Mouse (Mus musculus) megakaryocyte, embryonic 14.5 days (primary cell): ENCODE measurements around the gene Pan3. TPM values are rescaled to one million over a fixed set of nuclear protein-coding genes. Genes with fewer than 3 reads are reported as not detected.

ENCODE experiments used
- H3K27me3 ChIP-seq: replicated peaks from 2 replicates; pipeline ENCODE3; 2012; ENCODE audit warnings: inconsistent platforms
- H3K36me3 ChIP-seq: replicated peaks from 2 replicates; pipeline ENCODE3; 2012; ENCODE audit warnings: low read length, inconsistent platforms, mixed read lengths
- H3K4me1 ChIP-seq: 2 replicates; pipeline ENCODE4 v1.6.1; 2012; ENCODE audit warnings: inconsistent platforms
- H3K4me3 ChIP-seq: replicated peaks from 2 replicates; pipeline ENCODE3; 2012; ENCODE audit warnings: moderate library complexity, mild to moderate bottlenecking, inconsistent platforms
- H3K9me3 ChIP-seq: 2 replicates; pipeline ENCODE4 v1.6.1; 2012; ENCODE audit warnings: inconsistent platforms
- FLI1 ChIP-seq: IDR thresholded peaks from 2 replicates; pipeline ENCODE4 v1.6.1; 2012; ENCODE audit warnings: low read length, inconsistent platforms, mixed read lengths
- GATA1 ChIP-seq: IDR thresholded peaks from 3 replicates; pipeline ENCODE4 v1.6.1; 2012; ENCODE audit warnings: mixed read lengths, low read length, inconsistent platforms, borderline replicate concordance
- polyA plus RNA-seq: library from polyadenylated mRNA; stranded (reverse); fragments of >175 nt; gene quantifications from 2 replicates; pipeline ENCODE4 v1.2.3, GENCODE M21; 2012; ENCODE audit warnings: low replicate concordance; ENCODE audit not compliant: insufficient read depth

Gene Pan3
- polyA plus RNA-seq, 1 experiment: 1.2 TPM

DNA sequence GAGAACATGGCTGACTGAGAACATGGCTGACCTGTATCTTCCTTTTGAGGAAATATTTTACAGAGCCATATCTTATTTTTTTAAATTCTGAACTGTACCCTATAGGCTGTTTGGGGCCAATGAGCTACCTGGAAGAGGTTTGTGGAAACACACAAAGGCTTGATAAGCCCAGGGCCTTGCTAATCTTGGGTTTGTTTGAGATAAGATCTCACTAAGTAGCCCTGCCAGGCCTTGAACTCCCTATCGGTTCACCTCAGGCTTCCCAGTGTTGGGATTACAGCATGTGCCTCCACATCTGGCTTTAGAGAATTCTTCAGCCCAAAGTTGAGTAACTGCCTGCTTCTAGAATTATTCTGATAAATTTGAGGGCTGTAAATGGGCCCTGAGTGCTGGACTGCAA, 143.6 kb downstream of the Pan3 start:
- H3K36me3 ChIP-seq: no peaks in the 10 kb centered on the region
- TF ChIP-seq FLI1: no peak
- no peak for TF ChIP-seq GATA1
- peaks cover 44% of the 10 kb centered on the region for H3K4me1 ChIP-seq
- H3K27me3 ChIP-seq: peaks cover 10% of the 10 kb centered on the region
- H3K9me3 ChIP-seq: peaks cover 6% of the 10 kb centered on the region; the same call in 1 of the 2 replicates
- no peak overlapping the region for H3K4me3 ChIP-seq

GRCm38 (mm10) chr5:147574517-147574916, 144.6 kb downstream of the Pan3 start:
- TF ChIP-seq GATA1 (no peak), FLI1 (no peak)
- H3K27me3 ChIP-seq: peaks cover 12% of the 10 kb centered on the region
- H3K4me3 ChIP-seq: peak overlapping the region; percentile 70
- H3K36me3 ChIP-seq: peaks cover 3% of the 10 kb centered on the region
- H3K9me3 ChIP-seq: peaks cover 13% of the 10 kb centered on the region
- peaks cover 44% of the 10 kb centered on the region for H3K4me1 ChIP-seq

DNA sequence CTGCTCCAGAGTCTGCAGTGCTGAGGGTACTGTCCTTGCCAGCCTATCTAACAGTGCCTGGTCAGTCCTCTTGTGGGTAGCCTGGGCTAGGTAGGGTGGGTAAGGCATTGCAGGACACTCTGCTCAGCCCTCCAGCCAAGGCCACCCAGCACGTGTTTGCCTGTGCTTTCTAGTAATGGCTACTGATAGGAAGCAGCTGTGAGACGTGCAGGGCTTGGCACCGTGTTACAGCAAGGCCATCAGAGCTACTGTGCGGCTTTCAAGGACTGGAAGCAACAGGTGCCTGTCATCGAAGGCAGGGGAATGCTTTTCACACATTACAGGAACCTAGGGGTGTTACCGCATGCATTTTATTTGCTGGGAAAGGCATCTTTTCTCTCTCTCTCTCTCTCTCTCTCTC, 147.0 kb downstream of the Pan3 start:
- Histone ChIP-seq H3K9me3 (peaks cover 23% of the 10 kb centered on the region), H3K4me1 (peaks cover 44% of the 10 kb centered on the region), H3K27me3 (peaks cover 11% of the 10 kb centered on the region), H3K4me3 (peak overlapping the region; percentile 14), H3K36me3 (peaks cover 3% of the 10 kb centered on the region)
- no peak for TF ChIP-seq FLI1
- TF ChIP-seq GATA1: no peak

GRCm38 (mm10) chr5:147579148-147579547, 149.2 kb downstream of the Pan3 start:
- no peak for TF ChIP-seq FLI1
- no peak for TF ChIP-seq GATA1
- no peak overlapping the region for H3K4me3 ChIP-seq
- H3K9me3 ChIP-seq: peaks cover 23% of the 10 kb centered on the region
- peaks cover 11% of the 10 kb centered on the region for H3K27me3 ChIP-seq
- H3K4me1 ChIP-seq: peaks cover 37% of the 10 kb centered on the region
- peaks cover 3% of the 10 kb centered on the region for H3K36me3 ChIP-seq

DNA sequence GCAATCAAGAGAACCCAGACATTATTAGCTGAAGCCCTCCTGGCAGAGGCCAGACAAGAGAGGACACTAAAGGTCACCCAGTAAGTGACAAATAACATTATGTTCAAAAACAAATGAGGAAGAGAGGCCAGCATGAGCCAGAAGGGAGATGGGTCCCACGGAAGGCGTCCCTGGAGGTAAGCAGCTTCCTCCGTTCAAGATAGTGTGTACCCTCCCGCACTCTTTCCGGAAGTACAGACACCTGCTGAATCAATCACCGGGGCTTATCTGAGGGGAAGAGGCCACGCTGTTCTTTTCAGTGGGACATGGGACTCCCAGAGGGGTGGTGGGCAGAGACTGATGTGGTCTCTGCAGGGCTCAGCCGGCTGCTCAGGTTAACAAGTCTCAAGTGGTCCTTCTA, 149.7 kb downstream of the Pan3 start:
- peaks cover 37% of the 10 kb centered on the region for H3K4me1 ChIP-seq
- H3K9me3 ChIP-seq: peaks cover 23% of the 10 kb centered on the region
- peaks cover 14% of the 10 kb centered on the region for H3K27me3 ChIP-seq
- TF ChIP-seq FLI1 (no peak), GATA1 (no peak)
- no peak overlapping the region for H3K4me3 ChIP-seq
- H3K36me3 ChIP-seq: peaks cover 3% of the 10 kb centered on the region

GRCm38 (mm10) chr5:147580181-147580580, 150.2 kb downstream of the Pan3 start:
- Histone ChIP-seq H3K27me3 (peaks cover 16% of the 10 kb centered on the region), H3K9me3 (peaks cover 23% of the 10 kb centered on the region), H3K36me3 (peaks cover 3% of the 10 kb centered on the region), H3K4me1 (peaks cover 40% of the 10 kb centered on the region), H3K4me3 (no peak overlapping the region)
- TF ChIP-seq GATA1: no peak
- no peak for TF ChIP-seq FLI1

- Histone ChIP-seq H3K4me1 (peaks cover 27% of the 10 kb centered on the region), H3K9me3 (peaks cover 15% of the 10 kb centered on the region), H3K27me3 (peaks cover 18% of the 10 kb centered on the region), H3K36me3 (peaks cover 3% of the 10 kb centered on the region), H3K4me3 (peak overlapping the region; percentile 81)
- TF ChIP-seq GATA1 (no peak), FLI1 (no peak)
Observed at GRCm38 (mm10) chr5:147583702-147584298, 153.8 kb downstream of the Pan3 start.

DNA sequence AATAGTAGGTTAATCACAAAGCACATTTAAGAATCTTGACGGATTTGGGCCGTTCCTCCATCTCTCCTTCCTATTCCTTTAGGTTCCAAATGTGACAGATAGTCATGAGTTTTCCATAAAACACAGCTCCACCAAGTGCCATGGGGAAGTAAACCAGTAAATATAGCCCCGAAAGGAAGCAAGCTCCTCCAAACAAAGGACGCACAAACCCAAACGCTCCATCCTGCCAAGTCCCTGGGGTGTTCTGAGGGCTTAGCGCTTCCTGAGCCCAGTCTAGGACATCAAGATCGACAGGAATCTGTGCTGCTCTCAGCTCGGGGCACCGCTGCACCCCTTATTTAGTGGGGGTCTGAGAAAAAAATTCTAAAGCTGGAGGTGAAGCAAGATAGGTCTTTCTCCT, 154.7 kb downstream of the Pan3 start:
- TF ChIP-seq GATA1: no peak
- no peak for TF ChIP-seq FLI1
- peaks cover 9% of the 10 kb centered on the region for H3K9me3 ChIP-seq
- peaks cover 29% of the 10 kb centered on the region for H3K4me1 ChIP-seq
- H3K4me3 ChIP-seq: no peak overlapping the region
- H3K36me3 ChIP-seq: no peaks in the 10 kb centered on the region
- H3K27me3 ChIP-seq: peaks cover 22% of the 10 kb centered on the region

- peaks cover 5% of the 10 kb centered on the region; the same call in 1 of the 2 replicates for H3K9me3 ChIP-seq
- no peak for TF ChIP-seq FLI1
- TF ChIP-seq GATA1: no peak
- no peaks in the 10 kb centered on the region for H3K36me3 ChIP-seq
- no peak overlapping the region for H3K4me3 ChIP-seq
- H3K4me1 ChIP-seq: peaks cover 34% of the 10 kb centered on the region
- peaks cover 25% of the 10 kb centered on the region for H3K27me3 ChIP-seq
Observed at GRCm38 (mm10) chr5:147585070-147585469, 155.1 kb downstream of the Pan3 start.

GRCm38 (mm10) chr5:147589814-147590213, 159.9 kb downstream of the Pan3 start:
- Histone ChIP-seq H3K36me3 (no peaks in the 10 kb centered on the region), H3K4me3 (no peak overlapping the region), H3K4me1 (peaks cover 19% of the 10 kb centered on the region), H3K9me3 (peaks cover 18% of the 10 kb centered on the region), H3K27me3 (peaks cover 32% of the 10 kb centered on the region)
- TF ChIP-seq GATA1 (no peak), FLI1 (no peak)
